Mouse (Mus musculus) Patski (cell line): ENCODE results near the gene Fzd7. TPM values are rescaled to one million over a fixed set of nuclear protein-coding genes. Genes with fewer than 3 reads are reported as not detected.

Source experiments
- ATAC-seq: fragments of 100-300 bp; one replicate; pipeline ENCODE4 v1.8.0; 2021
- CTCF ChIA-PET: fragments of 350-600 bp; sonication (Branson Sonifier 250); formaldehyde crosslinking; loops from one replicate; lab custom pipeline; 2022; ENCODE audit warnings: inconsistent platforms; lab: Charles Lee
- POLR2A ChIA-PET: fragments of 350-600 bp; sonication (Branson Sonifier 250); formaldehyde crosslinking; loops from one replicate; lab custom pipeline; 2022; ENCODE audit warnings: antibody characterized with exemption, inconsistent platforms; lab: Charles Lee
- DNase-seq: peaks from one replicate; pipeline ENCODE4 v3.0.0-alpha.2; 2011; ENCODE audit warnings: low read depth, low spot score
- H3K27me3 ChIP-seq: fragments of 371-371 bp; one replicate; pipeline ENCODE4 v1.5.1; 2021
- CTCF ChIP-seq: fragments of 100-300 bp; IDR thresholded peaks from one replicate; pipeline ENCODE4 v1.5.1; 2021
- in situ Hi-C: fragments of 300-500 bp; cut with MboI; formaldehyde crosslinking; loops from 3 replicates; pipeline ENCODE4 v1.11.1; 2018; ENCODE audit warnings: low pct_unique_long_range_greater_than_20kb, mixed read lengths
- polyA plus RNA-seq: library from polyadenylated mRNA; unstranded; gene quantifications from one replicate; pipeline ENCODE4 v1.2.3, GENCODE M21; 2021

Gene Fzd7
- polyA plus RNA-seq, 1 experiment from 2014 or later: 30.8 TPM

DNA sequence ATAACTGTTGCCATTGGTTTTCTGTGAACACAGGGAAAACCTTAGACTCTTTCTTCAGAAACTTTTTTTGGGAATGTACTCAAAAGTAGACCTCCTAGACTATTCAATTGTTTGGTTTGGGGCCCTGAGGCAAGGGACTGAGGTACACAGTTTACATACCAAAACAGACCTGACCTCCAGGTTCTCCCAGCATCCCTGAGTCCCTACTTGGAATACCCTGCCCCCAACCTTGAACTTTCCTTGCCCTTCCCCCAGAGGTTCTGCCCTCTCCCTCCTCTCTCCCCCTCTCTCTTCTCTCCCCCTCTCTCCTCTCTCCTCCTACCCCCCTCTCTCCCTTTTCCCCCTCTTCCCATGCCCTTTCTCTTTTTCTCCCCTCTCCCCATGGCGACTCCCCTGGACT, 40.2 kb downstream of the Fzd7 start:
- DNase-seq (no peak), ATAC-seq (no peak)
- in situ Hi-C loops: no loop called here
- ChIA-PET CTCF (no interaction called here), POLR2A (no interaction called here)
- H3K27me3 ChIP-seq: no peaks in the 10 kb centered on the region
- no peak for TF ChIP-seq CTCF

GRCm38 (mm10) chr1:59523378-59523958, 41.2 kb downstream of the Fzd7 start:
- no peak for DNase-seq
- CTCF ChIA-PET: no interaction called here
- POLR2A ChIA-PET: interaction anchor here (0.7 kb wide), 1 partner anchor 233 kb away, joined by 3 read pairs; no protein-coding TSS in a partner anchor
- peak; percentile 35 for TF ChIP-seq CTCF
- H3K27me3 ChIP-seq: no peaks in the 10 kb centered on the region
- ATAC-seq: no peak
- in situ Hi-C loops: no loop called here

DNA sequence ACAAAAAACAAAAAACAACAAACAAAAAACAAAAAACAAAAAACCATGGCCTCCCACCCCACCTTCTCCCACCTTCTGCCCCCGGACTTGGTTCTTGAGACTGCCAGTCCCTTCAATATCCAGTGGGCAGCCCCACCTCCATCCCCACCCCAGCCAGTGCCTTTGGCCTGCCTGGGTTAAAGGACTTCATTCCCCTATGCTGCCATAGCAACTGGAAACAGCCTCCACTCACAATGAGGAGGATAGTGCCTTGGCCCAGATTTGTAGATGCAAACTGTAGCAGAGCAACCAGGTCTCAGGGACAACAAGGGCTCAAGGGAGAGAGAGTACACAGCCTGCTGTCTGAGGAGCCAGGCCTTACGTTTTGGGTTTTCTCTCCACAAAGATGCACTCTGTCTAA, 41.8 kb downstream of the Fzd7 start:
- no peak for ATAC-seq
- no peaks in the 10 kb centered on the region for H3K27me3 ChIP-seq
- CTCF ChIA-PET: no interaction called here
- in situ Hi-C loops: no loop called here
- no peak for DNase-seq
- no peak for TF ChIP-seq CTCF
- POLR2A ChIA-PET: interaction anchor here (0.8 kb wide), 1 partner anchor 36 kb away, joined by 5 read pairs; no protein-coding TSS in a partner anchor

GRCm38 (mm10) chr1:59524759-59525158, 42.5 kb downstream of the Fzd7 start:
- TF ChIP-seq CTCF: no peak
- CTCF ChIA-PET: no interaction called here
- POLR2A ChIA-PET: interaction anchor here (0.8 kb wide), 1 partner anchor 37 kb away, joined by 5 read pairs; no protein-coding TSS in a partner anchor
- ATAC-seq (no peak), DNase-seq (no peak)
- in situ Hi-C loops: no loop called here
- H3K27me3 ChIP-seq: no peaks in the 10 kb centered on the region

- H3K27me3 ChIP-seq: no peaks in the 10 kb centered on the region
- in situ Hi-C loops: no loop called here
- TF ChIP-seq CTCF: no peak
- CTCF ChIA-PET: interaction anchor here (1.8 kb wide), 1 partner anchor 27 kb away, joined by 5 read pairs; no protein-coding TSS in a partner anchor
- no peak for ATAC-seq
- DNase-seq: no peak
- POLR2A ChIA-PET: no interaction called here
Observed at GRCm38 (mm10) chr1:59527219-59527618, 45.0 kb downstream of the Fzd7 start.

DNA sequence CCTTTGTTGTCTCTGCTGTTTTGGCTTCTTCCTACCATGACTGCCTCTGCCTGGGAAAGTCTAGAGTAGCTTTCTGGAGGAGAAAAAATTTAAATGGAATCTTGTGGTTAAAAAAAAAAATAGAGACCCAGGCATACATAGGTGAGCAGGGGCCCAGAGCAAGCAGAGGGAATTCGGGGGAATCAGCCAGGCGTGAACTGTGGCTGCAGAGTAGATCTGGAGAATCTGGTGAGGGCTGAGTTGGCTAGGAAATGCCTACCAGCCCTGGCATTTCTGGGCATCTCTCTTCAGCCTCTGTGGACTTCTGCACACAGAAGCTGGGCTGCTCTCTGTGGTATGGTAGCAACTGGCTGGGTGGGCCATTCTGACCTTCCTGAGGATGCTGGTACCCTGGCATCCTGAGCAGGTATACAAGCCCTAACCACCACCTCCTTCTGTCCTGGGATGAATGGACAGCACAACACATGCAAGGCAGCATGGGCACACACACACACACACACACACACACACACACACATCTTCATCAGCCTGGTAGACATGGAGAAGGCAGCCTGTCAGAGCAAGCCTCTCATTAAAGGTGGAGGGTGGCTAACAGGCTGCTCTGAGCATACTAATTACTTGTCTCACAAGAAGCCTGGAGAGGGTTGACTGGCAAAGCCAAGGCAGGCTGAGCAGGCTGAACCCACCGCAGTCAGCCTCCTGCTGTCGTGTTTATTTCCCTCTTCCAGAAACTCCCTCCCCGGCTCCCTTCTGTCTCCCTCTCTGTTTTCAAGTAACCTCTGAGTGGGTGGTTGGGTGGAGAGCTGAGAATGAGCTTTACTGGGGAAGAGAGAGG, 53.0 kb downstream of the Fzd7 start:
- DNase-seq (peak; percentile 74), ATAC-seq (peak; percentile 78)
- in situ Hi-C loops: no loop called here
- POLR2A ChIA-PET: interaction anchor here (0.6 to 0.7 kb wide), 2 partner anchors 97 to 105 kb away, joined by 3 to 5 read pairs; no protein-coding TSS in a partner anchor
- no peak for TF ChIP-seq CTCF
- CTCF ChIA-PET: interaction anchor here (1.0 to 1.8 kb wide), 2 partner anchors 10 to 224 kb away, joined by 3 read pairs; no protein-coding TSS in a partner anchor
- no peaks in the 10 kb centered on the region for H3K27me3 ChIP-seq

Other genes with a start within 250 kb of the Fzd7 start
- gene Als2, start 245.2 kb upstream of the Fzd7 start, polyA plus RNA-seq: 19.0 TPM
- gene Cdk15, start 225.5 kb upstream of the Fzd7 start, polyA plus RNA-seq: 7.3 TPM
- gene Gm973, start 33.8 kb downstream of the Fzd7 start, polyA plus RNA-seq: 0.13 TPM
- gene Sumo1, start 188.4 kb downstream of the Fzd7 start, polyA plus RNA-seq: 173 TPM
- 189 TPM for gene Nop58, start 202.5 kb downstream of the Fzd7 start, polyA plus RNA-seq